Mouse (Mus musculus): ENCODE data around the gene Socs4.

- TF ChIP-seq CTCF (conservative IDR thresholded peaks at IDR 0.05; ENCODE audit: insufficient read depth, insufficient read length, low read depth, low read length) = no peak
- TF ChIP-seq POLR2A (IDR thresholded peaks at IDR 0.05; ENCODE audit: low read depth, low read length) = no peak
Measured at GRCm38 (mm10) chr14:47319362-47319761, 42.6 kb downstream of the Socs4 start.

All from kidney, adult 2 months (tissue).